Mouse (Mus musculus) lung, postnatal 4 days (tissue): Measurements from ENCODE around the gene Pet2.

Experiments used
- DNase-seq, 2 experiments: peaks; one replicate each; pipeline ENCODE4 v3.0.0; 2021

Gene Pet2

DNA sequence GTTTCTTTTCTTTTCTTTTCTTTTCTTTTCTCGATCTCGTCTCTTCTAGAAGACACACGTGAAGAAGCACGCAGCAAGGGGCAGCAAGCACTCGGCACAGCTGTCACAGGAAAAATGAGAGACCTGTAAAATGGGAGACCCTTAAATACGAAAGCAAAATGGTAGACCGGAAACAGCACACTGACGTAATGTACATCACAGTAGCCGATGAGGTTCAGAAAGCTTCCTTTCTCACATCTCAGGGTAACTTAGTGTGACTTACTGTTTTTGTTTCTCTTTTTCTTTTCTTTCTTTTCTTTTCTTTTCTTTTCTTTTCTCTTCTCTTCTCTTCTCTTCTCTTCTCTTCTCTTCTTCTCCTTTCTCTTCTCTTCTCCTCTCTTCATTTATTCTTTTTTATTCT lies at the start of gene Pet2:
Gene Pet2 (minus strand): TSS at position 101 of the 400 bp plus-strand sequence.
- DNase-seq, result no peak
